Mouse (Mus musculus): ENCODE data around the gene Cbx8.

Gene Cbx8

GRCm38 (mm10) chr11:119078691-119079444, 38.1 kb upstream of the Cbx8 start:
- DNase-seq (ENCODE audit: low spot score in 2 of 2): peak; percentile 21 to 47

GRCm38 (mm10) chr11:119077755-119078154, 37.0 kb upstream of the Cbx8 start:
- no peak for DNase-seq (ENCODE audit: low spot score in 2 of 2)

GRCm38 (mm10) chr11:119075805-119076204, 35.0 kb upstream of the Cbx8 start:
- no peak for DNase-seq (ENCODE audit: low spot score in 2 of 2)

- no peak for DNase-seq (ENCODE audit: low spot score in 2 of 2)
These were observed 33.2 kb upstream of the Cbx8 start for GRCm38 (mm10) chr11:119073876-119074433.

- DNase-seq (ENCODE audit: low spot score in 2 of 2): no peak
These were observed 32.2 kb upstream of the Cbx8 start for GRCm38 (mm10) chr11:119072986-119073385.

GRCm38 (mm10) chr11:119072239-119072638, 31.5 kb upstream of the Cbx8 start:
- no peak for DNase-seq (ENCODE audit: low spot score in 2 of 2)

GRCm38 (mm10) chr11:119066841-119067240, 26.1 kb upstream of the Cbx8 start:
- DNase-seq (ENCODE audit: low spot score in 2 of 2): no peak

- DNase-seq (ENCODE audit: low spot score in 2 of 2): no peak
These were observed 18.5 kb upstream of the Cbx8 start for GRCm38 (mm10) chr11:119059256-119059655.

GRCm38 (mm10) chr11:119058041-119058995, 17.5 kb upstream of the Cbx8 start:
- peak in 1 of 2 experiments; percentile 11 for DNase-seq (ENCODE audit: low spot score in 2 of 2)

GRCm38 (mm10) chr11:119057291-119057690, 16.5 kb upstream of the Cbx8 start:
- no peak for DNase-seq (ENCODE audit: low spot score in 2 of 2)

GRCm38 (mm10) chr11:119056301-119057211, 15.8 kb upstream of the Cbx8 start:
- DNase-seq (ENCODE audit: low spot score in 2 of 2): peak in 1 of 2 experiments; percentile 62

- peak in 1 of 2 experiments; percentile 19 for DNase-seq (ENCODE audit: low spot score in 2 of 2)
These were observed 14.9 kb upstream of the Cbx8 start for GRCm38 (mm10) chr11:119055571-119056131.

- peak in 1 of 2 experiments; percentile 29 for DNase-seq (ENCODE audit: low spot score in 2 of 2)
These were observed 13.9 kb upstream of the Cbx8 start for GRCm38 (mm10) chr11:119054351-119055345.

GRCm38 (mm10) chr11:119053738-119054350, 13.1 kb upstream of the Cbx8 start:
- DNase-seq (ENCODE audit: low spot score in 2 of 2): peak in 1 of 2 experiments; percentile 44

- DNase-seq (ENCODE audit: low spot score in 2 of 2): peak; percentile 76 to 84
These were observed 12.5 kb upstream of the Cbx8 start for GRCm38 (mm10) chr11:119053257-119053670.

GRCm38 (mm10) chr11:119052661-119053256, 12.0 kb upstream of the Cbx8 start:
- DNase-seq (ENCODE audit: low spot score in 2 of 2): peak in 1 of 2 experiments; percentile 11

- DNase-seq (ENCODE audit: low spot score in 2 of 2): peak; percentile 43 to 56
These were observed 11.3 kb upstream of the Cbx8 start for GRCm38 (mm10) chr11:119051927-119052660.

GRCm38 (mm10) chr11:119051426-119051825, 10.7 kb upstream of the Cbx8 start:
- no peak for DNase-seq (ENCODE audit: low spot score in 2 of 2)

Measured in right cerebral cortex, adult 2 months (tissue).